Mouse (Mus musculus): ENCODE results near the gene Dcaf5.

Gene Dcaf5

DNA sequence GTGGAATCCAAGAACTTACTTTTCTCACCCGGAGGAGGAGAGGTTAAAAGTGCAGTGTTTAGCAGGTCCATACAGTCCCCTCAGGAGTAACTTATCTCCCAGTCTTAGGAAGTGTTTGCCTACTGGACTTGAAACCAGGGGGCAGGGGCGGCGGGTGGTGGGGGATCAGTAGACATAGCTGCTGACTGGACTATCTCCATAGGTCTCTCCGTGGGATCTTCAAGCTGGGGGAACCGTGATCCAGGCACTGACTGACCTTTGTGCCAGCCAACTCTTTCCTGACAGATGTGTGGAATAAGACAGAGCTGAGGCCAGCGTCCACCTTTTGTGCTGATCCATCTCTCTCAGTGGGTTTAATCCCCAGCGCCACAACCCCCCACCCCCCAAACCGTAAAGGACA, 105.6 kb downstream of the Dcaf5 start:
- DNase-seq: no peak

DNA sequence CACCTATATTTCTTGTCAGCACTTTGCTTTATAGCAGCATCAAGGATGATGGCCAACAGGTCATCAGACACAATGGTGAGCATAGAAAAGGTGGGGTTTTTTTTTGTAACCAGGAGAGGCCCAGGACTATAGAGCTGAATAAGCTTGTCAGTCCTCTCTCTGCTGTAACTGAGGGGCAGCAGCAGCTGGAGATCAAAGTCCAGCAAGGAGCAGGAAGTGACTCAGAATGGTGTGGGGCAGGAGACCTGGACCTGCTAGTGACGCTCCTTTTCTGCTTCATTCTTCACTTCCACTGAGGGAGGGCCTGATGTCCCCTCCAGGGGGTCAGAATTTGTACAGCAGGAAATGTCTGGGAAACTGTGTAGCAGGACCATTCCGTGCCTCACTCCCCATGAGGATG, 106.8 kb downstream of the Dcaf5 start:
- no peak for DNase-seq

DNA sequence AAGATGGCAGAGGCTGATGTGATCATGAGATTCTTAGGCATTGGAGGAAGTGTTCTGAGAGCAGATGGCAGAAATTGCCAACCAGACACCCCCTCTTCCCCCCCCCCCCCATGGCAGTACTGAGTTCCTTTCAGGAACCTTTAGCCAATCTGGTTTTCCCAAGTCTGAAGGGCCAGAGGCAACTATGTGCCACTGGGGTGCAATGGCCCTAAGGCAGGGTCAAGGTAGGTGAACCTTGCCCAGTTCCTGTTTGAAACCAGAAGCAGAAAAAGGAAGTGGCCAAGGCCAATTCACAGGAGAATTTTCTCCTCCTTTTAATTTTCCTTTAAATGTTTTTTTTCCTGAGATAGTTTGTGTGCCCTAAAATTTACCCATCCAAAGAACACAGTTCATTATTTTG, 110.4 kb downstream of the Dcaf5 start:
- no peak for DNase-seq

DNA sequence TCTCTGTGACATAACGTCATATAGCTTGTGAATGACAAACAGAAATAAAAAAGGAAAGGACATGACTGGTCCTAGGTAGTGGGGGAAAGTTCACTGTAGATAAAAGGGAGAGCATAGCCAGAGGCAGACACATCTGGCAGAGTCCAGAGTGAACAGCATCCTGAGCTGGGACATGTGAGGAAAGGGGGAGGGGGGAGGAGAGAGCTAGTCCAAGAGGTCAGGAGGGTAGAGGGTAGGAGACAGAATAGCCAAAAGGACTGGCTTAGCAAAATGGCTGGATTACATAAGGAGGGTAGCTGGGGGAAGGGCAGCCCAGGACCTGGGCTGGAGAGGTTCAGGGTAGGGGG, 111.6 kb downstream of the Dcaf5 start:
- no peak for DNase-seq

DNA sequence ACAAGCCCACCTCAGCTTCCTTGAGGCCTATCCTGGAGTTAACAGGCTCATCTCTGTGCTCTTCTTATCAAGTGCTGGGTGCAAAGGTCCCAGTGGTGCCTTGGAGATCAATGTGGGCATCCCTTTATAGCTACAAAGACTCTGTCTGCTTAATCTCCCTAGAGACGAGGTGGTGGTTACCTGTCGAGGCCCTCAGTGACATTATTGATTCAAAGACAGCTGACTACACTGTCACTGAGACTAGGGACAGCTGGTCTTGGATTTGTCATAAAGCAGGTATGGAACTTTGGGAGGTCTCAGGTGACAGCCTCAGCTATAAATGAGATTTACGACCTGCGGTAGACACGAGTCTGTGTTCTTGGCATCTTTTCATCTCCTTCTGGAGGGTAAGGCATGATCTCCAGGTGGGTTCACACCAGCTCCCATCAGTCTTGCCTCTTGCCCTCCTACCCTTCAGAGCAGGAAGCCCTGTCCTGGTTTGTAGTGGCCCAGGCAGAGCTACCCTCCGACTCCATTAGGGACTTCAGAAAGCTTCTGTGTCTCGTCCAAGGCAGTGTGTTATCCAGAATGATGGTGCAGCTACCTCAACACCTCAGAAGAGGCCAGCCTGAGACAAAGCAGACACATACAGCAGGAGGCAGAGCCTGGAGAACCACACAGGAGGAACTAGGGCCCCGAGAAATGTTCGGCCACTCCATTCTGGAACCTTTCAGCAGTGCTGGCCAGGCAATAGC, 112.2 kb downstream of the Dcaf5 start:
- DNase-seq: no peak

DNA sequence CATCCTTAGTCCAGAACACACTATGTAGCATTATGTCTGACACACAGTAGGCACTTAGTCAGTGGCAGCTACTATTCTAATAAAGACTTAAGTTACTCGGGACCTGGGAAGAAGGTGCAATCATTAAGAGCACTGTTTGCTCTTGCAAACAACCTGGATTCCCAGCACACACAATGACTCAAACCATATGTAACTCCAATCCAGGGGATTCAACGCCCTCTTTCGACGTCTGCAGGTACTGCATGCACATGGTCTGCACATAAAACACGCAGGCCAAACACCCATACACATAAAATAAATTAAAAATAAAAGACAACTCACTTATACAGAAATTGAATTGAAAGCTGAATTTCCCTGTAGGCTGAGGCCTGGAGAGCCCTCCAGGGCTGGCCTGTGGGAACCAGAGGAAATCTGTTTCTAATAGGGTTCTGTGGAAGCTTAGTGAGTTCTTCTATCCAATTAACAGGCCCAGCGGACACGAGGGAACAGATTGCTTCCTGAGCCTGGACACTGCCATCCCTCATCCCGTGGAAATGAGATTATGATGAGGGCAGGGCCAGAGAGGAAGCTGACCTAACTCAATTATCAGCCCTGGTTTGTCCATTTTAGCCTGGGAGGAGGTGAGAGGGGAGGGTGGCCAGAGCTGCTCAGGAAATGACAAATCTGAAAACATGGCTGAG, 112.9 kb downstream of the Dcaf5 start:
- DNase-seq: no peak

DNA sequence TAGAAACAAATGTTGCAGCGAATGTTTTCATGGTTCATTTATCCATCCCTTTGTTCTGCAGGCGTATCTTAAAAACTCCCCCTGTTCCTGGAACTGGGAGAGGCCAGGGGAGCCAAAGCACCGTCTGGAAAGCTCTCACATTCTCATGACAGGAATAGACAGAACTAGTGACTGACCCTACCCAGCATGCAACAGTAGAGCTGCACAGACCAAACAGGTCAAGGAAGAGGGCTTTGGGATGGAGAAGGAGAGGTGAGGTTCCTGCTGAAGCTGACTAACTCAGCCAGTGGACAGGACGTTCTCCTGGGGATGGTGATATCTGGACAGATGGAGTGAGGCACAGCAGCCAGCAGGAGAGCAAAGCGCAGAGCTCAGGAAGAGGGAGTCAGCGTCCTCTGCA, 113.9 kb downstream of the Dcaf5 start:
- DNase-seq: no peak

DNA sequence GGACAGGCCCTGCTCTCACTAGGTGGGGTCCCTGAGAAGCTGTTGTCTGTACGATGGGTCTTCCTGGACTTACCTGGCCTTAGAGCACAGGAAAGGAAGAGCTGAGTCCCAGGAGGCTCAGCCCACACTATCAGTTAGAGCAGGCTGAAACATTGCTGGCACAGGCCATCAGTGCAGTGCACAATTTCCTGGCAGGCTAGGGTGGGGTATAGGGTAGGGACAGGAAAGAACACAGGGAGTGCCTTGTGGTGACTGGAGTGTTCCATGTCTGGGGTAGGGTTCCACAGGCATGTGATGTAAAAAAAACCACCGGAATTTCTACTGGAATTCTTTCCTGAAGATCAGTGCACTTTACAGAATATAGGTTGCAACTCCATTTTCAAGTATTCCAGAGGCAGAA, 117.3 kb downstream of the Dcaf5 start:
- no peak for DNase-seq

DNA sequence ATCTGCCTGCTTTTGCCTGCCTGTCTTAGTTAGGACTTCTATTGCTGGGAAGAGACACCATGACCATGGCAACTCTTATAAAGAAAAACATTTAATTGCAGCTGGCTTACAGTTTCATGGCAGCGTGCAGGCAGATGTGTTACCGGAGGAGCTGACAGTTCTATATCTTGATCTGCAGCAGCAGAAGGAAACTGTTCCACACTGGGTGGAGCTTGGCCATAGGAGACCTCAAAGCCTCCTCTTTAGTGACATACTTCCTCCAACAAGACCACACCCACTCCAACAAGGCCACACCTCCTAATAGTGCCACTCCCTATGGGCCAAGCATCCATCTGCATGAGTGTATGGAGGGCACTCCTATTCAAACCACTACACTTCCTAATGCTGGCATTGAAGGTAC, 121.1 kb downstream of the Dcaf5 start:
- no peak for DNase-seq

DNA sequence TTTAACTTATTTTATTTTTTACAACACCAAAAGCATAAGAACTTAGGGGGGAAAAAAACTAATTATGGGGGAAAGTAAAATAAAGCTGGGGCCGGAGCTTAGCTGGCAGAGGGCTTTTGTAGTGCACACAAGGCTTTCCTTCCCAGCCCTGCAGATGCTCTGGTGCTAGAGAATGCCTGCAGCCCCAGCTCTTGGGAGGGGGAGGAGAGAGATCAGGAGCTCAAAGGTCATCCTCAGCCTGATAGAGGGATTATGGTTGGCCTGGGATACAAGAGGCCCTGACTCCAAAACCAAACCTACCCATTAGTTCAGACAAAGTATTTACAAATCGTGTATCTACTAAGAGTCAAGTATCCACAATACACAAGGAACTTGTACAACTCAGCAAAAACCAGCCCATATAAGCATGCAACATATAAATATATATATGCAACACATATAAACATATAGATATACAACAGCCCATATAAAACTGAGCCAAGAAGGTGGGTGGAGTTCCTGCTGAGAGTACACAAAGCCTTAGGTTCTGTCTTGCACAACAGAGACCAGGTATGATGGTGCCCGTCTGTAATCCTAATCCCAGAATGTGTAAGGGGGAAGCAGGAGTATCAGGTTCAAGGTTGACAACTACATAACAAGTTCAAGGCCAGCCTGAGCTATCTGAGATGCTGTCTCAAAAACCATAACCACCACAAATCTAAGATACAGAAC, 124.3 kb downstream of the Dcaf5 start:
- DNase-seq: no peak

DNA sequence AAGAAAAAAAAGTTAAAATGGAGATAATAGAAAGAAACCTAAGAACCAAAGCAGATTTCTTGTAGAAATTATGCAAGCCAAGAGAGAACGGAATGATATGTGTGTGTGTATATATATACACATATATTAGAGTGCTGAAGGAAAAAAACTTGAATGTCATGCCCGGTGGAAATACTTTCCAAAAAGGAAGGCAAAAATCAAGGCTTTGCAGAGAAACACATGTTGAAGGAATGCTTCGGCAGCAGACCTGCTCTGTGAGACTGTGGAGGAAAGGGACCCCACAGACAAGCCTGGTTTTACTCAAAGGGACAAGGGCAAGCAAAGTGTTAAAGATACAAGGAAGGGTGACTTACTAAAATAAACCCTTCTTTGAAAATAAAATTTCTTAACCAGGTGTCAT, 128.8 kb downstream of the Dcaf5 start:
- DNase-seq: no peak

DNA sequence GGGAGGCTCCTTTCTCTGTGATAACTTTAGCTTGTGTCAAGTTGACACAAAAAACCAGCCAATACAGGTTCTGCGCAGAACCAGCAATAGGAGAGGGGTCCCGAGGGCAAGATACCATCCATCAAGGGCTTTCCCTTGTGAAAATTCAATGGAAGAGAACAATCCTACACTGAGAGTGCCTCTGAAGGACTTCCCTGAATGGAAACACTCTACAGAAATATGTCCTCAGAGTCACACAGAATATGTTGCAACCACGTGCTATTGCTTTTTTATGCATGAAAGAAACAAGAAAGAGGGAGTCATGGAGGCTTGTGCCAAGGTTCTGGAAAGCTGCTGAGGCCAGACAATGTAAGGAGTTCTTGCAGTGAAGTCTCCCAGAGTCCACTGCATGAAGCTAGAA, 131.9 kb downstream of the Dcaf5 start:
- no peak for DNase-seq

DNA sequence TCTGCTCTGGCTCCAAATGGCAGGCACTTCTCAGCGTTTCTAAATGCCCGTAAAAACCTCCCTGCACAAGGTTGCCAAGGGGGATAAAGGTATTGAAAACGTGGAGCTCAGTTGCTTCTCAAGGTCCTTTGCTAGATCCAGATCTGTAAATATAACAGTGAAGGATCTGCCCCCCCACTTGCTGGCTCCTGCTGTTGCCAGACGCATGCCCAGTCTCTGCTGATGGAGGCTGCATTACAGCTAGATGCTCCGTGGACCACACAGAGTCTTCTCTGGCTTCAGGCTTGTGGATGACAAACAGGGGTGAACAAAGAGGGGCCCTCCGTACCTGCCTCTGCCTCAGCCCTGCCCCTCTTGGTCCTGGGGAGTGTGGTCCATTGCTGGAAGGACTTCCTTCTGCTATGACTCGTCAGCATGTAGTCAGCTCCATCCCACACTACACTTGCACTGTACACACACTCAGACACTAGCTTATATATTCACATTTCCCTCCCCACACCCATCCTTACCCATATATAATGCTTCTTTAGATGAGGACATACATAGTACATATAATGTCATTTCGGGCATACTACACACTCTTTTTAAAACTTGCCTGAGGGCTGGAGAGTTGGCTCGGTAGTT, 135.5 kb downstream of the Dcaf5 start:
- peak; percentile 5 for DNase-seq

DNA sequence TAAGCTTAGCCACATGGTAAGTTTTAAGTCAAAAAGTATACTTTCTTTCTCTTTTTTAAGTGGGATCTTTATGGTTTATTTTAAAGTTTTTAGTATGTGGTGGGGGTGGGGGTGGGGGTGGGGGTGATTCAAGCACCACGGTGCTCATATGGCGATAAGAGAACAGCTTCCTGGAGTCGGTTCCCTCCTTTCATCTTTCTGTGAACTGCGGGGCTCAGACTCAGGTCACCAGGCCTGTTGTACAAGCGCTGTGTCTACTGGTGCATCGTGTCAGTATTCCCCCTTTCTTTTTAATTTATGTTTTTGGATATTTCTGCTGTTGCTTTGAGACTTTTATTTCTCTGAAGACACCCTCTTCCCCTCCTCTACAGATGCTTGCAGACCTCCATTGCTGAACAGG, 137.7 kb downstream of the Dcaf5 start:
- DNase-seq: no peak

DNA sequence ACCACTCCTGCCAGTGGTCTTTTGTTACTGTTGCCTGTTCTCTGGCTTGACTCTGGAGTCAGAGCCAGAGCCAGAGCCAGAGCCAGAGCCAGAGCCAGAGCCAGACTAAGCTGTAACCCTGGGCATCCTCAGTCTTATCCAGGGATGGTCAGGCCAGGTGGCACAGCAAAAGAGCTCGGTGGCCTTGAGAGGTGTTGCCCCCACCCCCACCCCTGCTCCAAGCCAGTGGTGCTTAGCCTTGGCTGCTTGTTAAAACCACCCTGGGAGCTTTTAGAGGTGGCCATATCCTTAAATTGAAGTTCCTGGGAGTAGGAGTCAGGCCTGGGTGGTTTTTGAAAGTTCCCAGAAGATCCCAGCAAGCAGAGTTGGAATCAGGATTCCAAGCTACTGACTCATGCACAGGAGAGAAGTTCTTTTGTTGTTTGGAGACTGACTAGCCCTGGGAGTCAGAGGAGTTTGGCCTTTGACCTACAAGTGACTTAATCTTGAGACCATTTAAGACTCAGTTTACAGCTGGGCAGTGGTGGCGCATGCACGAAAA, 144.4 kb downstream of the Dcaf5 start:
- DNase-seq: no peak

DNA sequence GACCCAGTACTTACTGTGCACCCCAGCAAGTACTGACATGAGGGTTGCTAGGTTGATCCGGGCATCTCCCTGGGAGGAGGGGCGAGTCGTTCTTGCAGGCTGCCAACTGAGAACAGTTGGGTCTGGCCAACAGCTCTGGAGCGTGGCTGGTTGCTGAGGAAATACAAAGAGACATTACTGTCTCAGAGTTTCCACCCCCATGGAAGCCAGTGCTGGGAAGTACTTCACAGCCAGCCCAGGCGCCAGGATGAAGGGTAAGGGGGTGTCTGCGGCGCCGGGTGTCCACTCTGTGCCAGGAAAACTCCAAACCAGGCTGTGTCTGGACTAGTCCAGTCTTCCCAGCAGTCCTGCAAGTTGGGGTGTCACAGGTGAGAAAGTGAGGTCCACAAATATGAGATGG, 145.4 kb downstream of the Dcaf5 start:
- DNase-seq: peak; percentile 32

DNA sequence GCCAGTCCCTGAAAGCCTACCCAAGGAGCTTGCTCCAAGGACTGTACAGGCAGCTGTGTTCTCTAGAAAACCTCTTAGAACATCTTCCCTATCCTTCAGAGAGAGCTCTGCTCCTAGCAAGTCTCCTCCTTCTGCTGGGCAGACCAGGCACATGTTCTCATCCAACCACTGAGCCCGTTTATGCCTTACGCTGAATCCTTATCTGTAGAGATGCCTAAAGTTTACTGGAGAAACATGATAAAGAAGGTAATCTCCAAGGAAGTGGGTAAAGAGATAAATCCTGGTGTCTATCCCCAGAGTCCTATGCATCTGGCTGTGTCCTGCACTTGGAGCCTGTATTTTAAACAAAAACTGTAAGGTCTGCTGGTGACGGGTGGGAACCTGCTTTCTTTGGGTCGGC, 145.9 kb downstream of the Dcaf5 start:
- no peak for DNase-seq

DNA sequence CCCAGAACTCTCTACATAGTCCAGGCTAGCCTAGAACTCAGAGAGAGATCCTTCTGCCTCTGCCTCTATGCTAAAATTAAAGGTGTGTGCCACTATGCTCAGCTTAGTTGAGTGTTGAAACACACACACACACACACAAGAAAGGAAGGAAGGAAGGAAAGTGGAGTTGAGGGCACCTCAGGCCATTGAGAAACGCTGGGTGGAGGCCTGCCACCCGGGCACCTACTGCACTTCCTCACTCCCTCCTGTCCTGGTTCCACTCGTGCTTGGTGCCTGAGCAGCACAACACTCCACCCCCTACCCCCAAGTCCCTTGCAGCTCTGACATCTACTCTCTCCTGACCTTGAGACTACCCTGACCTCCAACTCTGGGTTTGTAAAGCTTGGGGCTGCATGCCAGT, 146.7 kb downstream of the Dcaf5 start:
- no peak for DNase-seq

DNA sequence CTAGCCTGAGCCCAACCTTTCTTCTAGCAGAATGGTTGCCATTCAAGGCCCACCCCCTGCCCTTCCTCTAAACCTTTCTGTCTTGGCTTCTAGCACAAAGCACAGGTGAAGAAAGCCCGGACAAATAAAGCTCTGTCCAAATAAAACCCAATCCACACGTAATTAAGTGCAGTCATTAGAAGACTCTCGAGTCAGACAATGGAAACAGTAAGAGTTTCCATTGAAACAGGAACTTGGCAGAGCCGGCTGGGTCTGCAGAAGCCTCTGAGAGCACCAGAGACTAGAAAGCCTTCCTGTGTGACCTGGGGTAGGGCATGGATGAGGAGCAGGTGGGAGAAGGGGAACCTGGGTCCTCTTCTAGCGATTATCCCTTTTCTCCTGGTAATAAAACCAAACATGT, 150.5 kb downstream of the Dcaf5 start:
- DNase-seq: no peak

Measured in right cerebral cortex, adult 18-20 months (tissue).